Mouse (Mus musculus) c-Kit-positive CD71-positive TER-119-negative erythroid progenitor cells, embryonic 14.5 days (primary cell): ENCODE results near the gene Atox1.

Experiments
- DNase-seq: peaks from one replicate; pipeline ENCODE4 v3.0.0-alpha.2; 2013; ENCODE audit warnings: low read depth

Atox1 gene

GRCm38 (mm10) chr11:55413416-55413796 is 47.6 kb downstream of the Atox1 start:
- DNase-seq = no peak

- DNase-seq = no peak
Measured at GRCm38 (mm10) chr11:55412680-55413415, 48.2 kb downstream of the Atox1 start.

- no peak for DNase-seq
Measured at GRCm38 (mm10) chr11:55412034-55412433, 49.0 kb downstream of the Atox1 start.

GRCm38 (mm10) chr11:55410502-55410901 is 50.5 kb downstream of the Atox1 start:
- no peak for DNase-seq

- DNase-seq = no peak
Measured at GRCm38 (mm10) chr11:55410005-55410404, 51.0 kb downstream of the Atox1 start.

- no peak for DNase-seq
Measured at GRCm38 (mm10) chr11:55407133-55407532, 53.9 kb downstream of the Atox1 start.

GRCm38 (mm10) chr11:55405601-55406469 is 55.2 kb downstream of the Atox1 start:
- no peak for DNase-seq

- DNase-seq = no peak
Measured at GRCm38 (mm10) chr11:55404659-55405457, 56.2 kb downstream of the Atox1 start.

GRCm38 (mm10) chr11:55400863-55401262 is 60.2 kb downstream of the Atox1 start:
- DNase-seq = no peak

- DNase-seq = no peak
Measured at GRCm38 (mm10) chr11:55398371-55398770, 62.7 kb downstream of the Atox1 start.

GRCm38 (mm10) chr11:55397441-55397840 is 63.6 kb downstream of the Atox1 start:
- no peak for DNase-seq

GRCm38 (mm10) chr11:55397036-55397435 is 64.0 kb downstream of the Atox1 start:
- DNase-seq = no peak
